Mouse (Mus musculus): ENCODE data around the gene Epha1. TPM values are rescaled to one million over a fixed set of nuclear protein-coding genes. Genes with fewer than 3 reads are reported as not detected.

Epha1 gene
- polyA plus RNA-seq, 1 experiment from 2014 or later, result 0.96 TPM

- Histone ChIP-seq H3K27me3 (ENCODE audit: control insufficient read depth, insufficient read depth, low read length) (no peaks in the 10 kb centered on the region), H3K9me3 (ENCODE audit: control insufficient read depth, low read length) (no peaks in the 10 kb centered on the region), H3K4me1 (ENCODE audit: control insufficient read depth in 2 of 2, insufficient read depth in 2 of 2, low read length in 2 of 2) (peaks cover 21 to 27% of the 10 kb centered on the region in 2 experiments), H3K36me3 (ENCODE audit: control insufficient read depth, insufficient read depth, low read length) (peaks cover 28% of the 10 kb centered on the region), H3K27ac (replicated peaks in 1 of 2; ENCODE audit: control insufficient read depth in 1 of 2, insufficient read depth in 1 of 2, low read depth in 2 of 2, low read length in 2 of 2) (no peak overlapping the region), H3K4me2 (ENCODE audit: low read length) (no peak overlapping the region), H3K4me3 (ENCODE audit: control insufficient read depth in 1 of 2, insufficient read depth in 1 of 2, low read depth in 1 of 2, low read length in 2 of 2) (no peak overlapping the region), H3K9ac (ENCODE audit: low read length) (no peak overlapping the region)
- WGBS, result 78% methylated on average over 4 of the region's 4 CpGs
- ATAC-seq (ENCODE audit: insufficient number of reproducible peaks, insufficient read depth, low FRiP score, low read depth), result no peak
Measured at GRCm38 (mm10) chr6:42364066-42364465, 9.0 kb downstream of the Epha1 start.

- Histone ChIP-seq H3K9me3 (ENCODE audit: control insufficient read depth, low read length) (no peaks in the 10 kb centered on the region), H3K9ac (ENCODE audit: low read length) (no peak overlapping the region), H3K4me1 (ENCODE audit: control insufficient read depth in 2 of 2, insufficient read depth in 2 of 2, low read length in 2 of 2) (peaks cover 28 to 34% of the 10 kb centered on the region in 2 experiments), H3K4me2 (ENCODE audit: low read length) (no peak overlapping the region), H3K36me3 (ENCODE audit: control insufficient read depth, insufficient read depth, low read length) (peaks cover 39% of the 10 kb centered on the region), H3K27ac (replicated peaks in 1 of 2; ENCODE audit: control insufficient read depth in 1 of 2, insufficient read depth in 1 of 2, low read depth in 2 of 2, low read length in 2 of 2) (peak overlapping the region in 1 of 2 experiments; percentile 57; a peak in 1 of 4 replicates), H3K27me3 (ENCODE audit: control insufficient read depth, insufficient read depth, low read length) (no peaks in the 10 kb centered on the region), H3K4me3 (ENCODE audit: control insufficient read depth in 1 of 2, insufficient read depth in 1 of 2, low read depth in 1 of 2, low read length in 2 of 2) (no peak overlapping the region)
- WGBS, result 27% methylated on average over 3 of the region's 3 CpGs
- ATAC-seq (ENCODE audit: insufficient number of reproducible peaks, insufficient read depth, low FRiP score, low read depth), result no peak
Measured at GRCm38 (mm10) chr6:42362974-42363373, 10.1 kb downstream of the Epha1 start.

DNA sequence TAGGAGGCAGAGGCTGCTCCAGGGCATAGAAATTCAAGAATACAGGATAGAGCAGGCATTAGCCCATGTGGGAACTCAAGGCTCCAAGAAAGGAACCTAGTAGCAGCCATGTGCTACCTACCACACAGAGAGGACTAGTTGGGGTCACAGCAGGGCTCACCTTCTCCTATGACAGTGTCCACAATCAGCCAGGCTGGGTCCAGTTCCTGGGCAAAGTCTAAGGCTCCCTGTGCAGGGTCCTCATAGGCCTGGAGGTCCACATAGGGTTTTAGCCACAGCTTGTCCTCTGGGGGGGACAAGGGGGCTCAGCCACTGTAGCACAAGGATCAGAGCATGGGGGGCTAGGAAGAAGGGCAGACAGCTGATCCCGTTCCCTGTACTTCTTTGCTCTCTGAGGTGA, 10.6 kb downstream of the Epha1 start:
- H3K4me1 ChIP-seq (ENCODE audit: control insufficient read depth in 2 of 2, insufficient read depth in 2 of 2, low read length in 2 of 2), result peaks cover 29 to 39% of the 10 kb centered on the region in 2 experiments
- ATAC-seq (ENCODE audit: insufficient number of reproducible peaks, insufficient read depth, low FRiP score, low read depth), result no peak
- no peak overlapping the region for H3K4me3 ChIP-seq (ENCODE audit: control insufficient read depth in 1 of 2, insufficient read depth in 1 of 2, low read depth in 1 of 2, low read length in 2 of 2)
- H3K27me3 ChIP-seq (ENCODE audit: control insufficient read depth, insufficient read depth, low read length), result no peaks in the 10 kb centered on the region
- H3K4me2 ChIP-seq (ENCODE audit: low read length), result no peak overlapping the region
- WGBS, result 60% methylated on average over 1 of the region's 1 CpGs
- peaks cover 44% of the 10 kb centered on the region for H3K36me3 ChIP-seq (ENCODE audit: control insufficient read depth, insufficient read depth, low read length)
- peak overlapping the region; percentile 10 to 57; a peak in 3 of 4 replicates for H3K27ac ChIP-seq (replicated peaks in 1 of 2; ENCODE audit: control insufficient read depth in 1 of 2, insufficient read depth in 1 of 2, low read depth in 2 of 2, low read length in 2 of 2)
- no peaks in the 10 kb centered on the region for H3K9me3 ChIP-seq (ENCODE audit: control insufficient read depth, low read length)
- peak overlapping the region; percentile 30; the same call in 1 of the 2 replicates for H3K9ac ChIP-seq (ENCODE audit: low read length)

DNA sequence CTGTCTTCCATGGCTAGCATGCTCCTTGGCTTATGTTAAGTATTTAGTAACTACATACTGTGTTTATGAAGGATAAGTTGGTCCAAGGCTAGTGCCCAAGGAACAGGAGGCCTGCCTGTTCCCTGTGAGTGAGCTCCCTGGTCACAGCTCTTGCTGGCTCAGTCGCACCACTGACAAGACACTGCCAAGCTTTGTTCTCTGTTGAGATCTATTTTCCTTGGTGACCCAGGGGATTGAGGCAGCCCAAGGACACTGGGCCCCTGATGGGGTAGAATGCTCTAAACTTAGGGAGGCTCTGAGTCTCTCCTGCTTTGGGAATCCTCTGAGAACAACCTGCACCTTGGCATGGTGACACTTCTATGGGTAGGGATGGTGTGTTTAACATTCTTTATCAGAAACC, 11.0 kb downstream of the Epha1 start:
- Histone ChIP-seq H3K27ac (replicated peaks in 1 of 2; ENCODE audit: control insufficient read depth in 1 of 2, insufficient read depth in 1 of 2, low read depth in 2 of 2, low read length in 2 of 2) (peak overlapping the region; percentile 10 to 57; a peak in 3 of 4 replicates), H3K4me2 (ENCODE audit: low read length) (no peak overlapping the region), H3K27me3 (ENCODE audit: control insufficient read depth, insufficient read depth, low read length) (no peaks in the 10 kb centered on the region), H3K36me3 (ENCODE audit: control insufficient read depth, insufficient read depth, low read length) (peaks cover 48% of the 10 kb centered on the region), H3K4me3 (ENCODE audit: control insufficient read depth in 1 of 2, insufficient read depth in 1 of 2, low read depth in 1 of 2, low read length in 2 of 2) (no peak overlapping the region), H3K4me1 (ENCODE audit: control insufficient read depth in 2 of 2, insufficient read depth in 2 of 2, low read length in 2 of 2) (peaks cover 29 to 43% of the 10 kb centered on the region in 2 experiments), H3K9ac (ENCODE audit: low read length) (peak overlapping the region; percentile 30; the same call in 1 of the 2 replicates), H3K9me3 (ENCODE audit: control insufficient read depth, low read length) (no peaks in the 10 kb centered on the region)
- WGBS, result 38% methylated on average over 1 of the region's 1 CpGs
- ATAC-seq (ENCODE audit: insufficient number of reproducible peaks, insufficient read depth, low FRiP score, low read depth), result no peak

DNA sequence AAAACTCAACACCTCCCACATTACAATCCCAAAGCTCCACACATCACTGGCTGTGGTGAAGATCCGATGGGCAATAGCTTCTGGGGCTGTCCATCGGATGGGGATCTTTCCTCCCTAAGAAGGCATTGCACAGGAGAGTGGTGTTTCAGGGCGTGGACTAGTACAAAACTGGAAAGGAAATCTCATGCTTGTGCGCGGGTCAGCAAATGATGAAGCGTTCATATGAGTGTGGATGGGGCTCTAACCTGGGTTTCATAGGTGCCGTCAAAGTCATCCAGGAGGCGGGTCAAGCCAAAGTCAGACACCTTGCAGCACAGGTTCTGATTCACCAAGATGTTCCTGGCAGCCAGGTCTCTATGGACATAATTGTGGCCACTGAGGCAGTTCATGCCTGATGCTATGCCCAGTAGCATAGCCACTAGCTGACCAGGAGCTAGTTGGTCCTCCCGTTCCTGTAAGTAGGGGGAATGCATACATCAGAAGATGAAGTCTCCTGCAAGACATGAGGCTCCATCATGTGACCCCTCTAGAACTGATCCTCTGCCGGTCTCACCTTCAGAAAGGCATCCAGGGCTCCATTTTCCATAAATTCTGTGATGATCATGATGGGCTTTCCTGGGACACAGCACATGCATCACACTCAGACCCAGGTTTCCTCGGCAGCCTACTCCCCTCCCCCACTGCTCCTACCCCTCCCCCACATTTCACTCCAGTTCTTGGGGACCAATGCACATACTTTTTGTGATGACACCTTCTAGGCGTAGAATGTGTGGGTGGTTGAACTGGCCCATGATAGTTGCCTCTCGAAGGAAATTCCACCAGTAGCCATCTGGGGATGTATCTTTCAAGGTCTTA, 11.8 kb downstream of the Epha1 start:
- H3K27ac ChIP-seq (replicated peaks in 1 of 2; ENCODE audit: control insufficient read depth in 1 of 2, insufficient read depth in 1 of 2, low read depth in 2 of 2, low read length in 2 of 2), result peak overlapping the region; percentile 10 to 57; a peak in 2 of 4 replicates
- 83% methylated on average over 13 of the region's 13 CpGs for WGBS

DNA sequence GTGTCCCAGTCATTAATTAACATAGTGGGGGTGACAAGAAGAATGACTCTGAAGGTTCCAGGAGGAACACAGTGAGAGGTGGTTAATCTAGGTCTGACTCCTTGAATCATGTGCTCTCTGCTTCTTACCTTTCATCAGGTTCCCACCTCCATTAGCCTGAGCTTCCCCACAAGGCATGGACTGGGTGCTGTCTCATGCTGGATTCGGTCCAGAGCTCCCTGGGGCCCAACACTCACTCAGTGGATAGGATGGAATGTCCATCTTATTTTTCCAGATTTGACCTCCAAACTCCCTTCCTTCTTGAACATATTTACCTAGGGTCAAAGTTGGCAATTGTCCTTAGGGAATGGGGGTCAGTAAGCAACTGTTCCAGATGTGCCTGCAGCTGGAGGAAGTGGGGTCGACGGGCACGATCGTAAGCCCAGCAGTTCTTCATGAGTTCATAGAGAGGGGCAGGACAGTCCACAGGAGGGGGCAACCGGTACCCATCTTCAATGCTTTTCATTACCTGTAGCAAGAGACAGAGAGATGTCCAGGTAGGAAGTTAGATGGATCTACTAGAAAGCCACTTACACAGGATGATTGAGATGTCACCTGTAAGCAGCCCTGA, 12.7 kb downstream of the Epha1 start:
- Histone ChIP-seq H3K27ac (replicated peaks in 1 of 2; ENCODE audit: control insufficient read depth in 1 of 2, insufficient read depth in 1 of 2, low read depth in 2 of 2, low read length in 2 of 2) (peak overlapping the region; percentile 28 to 88), H3K4me3 (ENCODE audit: control insufficient read depth in 1 of 2, insufficient read depth in 1 of 2, low read depth in 1 of 2, low read length in 2 of 2) (no peak overlapping the region), H3K36me3 (ENCODE audit: control insufficient read depth, insufficient read depth, low read length) (peaks cover 65% of the 10 kb centered on the region), H3K4me1 (ENCODE audit: control insufficient read depth in 2 of 2, insufficient read depth in 2 of 2, low read length in 2 of 2) (peaks cover 34 to 58% of the 10 kb centered on the region in 2 experiments), H3K4me2 (ENCODE audit: low read length) (no peak overlapping the region), H3K9me3 (ENCODE audit: control insufficient read depth, low read length) (no peaks in the 10 kb centered on the region), H3K9ac (ENCODE audit: low read length) (0 out of 2 replicates have a peak overlapping the region, but pooled peaks have one; percentile 25), H3K27me3 (ENCODE audit: control insufficient read depth, insufficient read depth, low read length) (no peaks in the 10 kb centered on the region)
- WGBS, result 86% methylated on average over 6 of the region's 6 CpGs
- no peak for ATAC-seq (ENCODE audit: insufficient number of reproducible peaks, insufficient read depth, low FRiP score, low read depth)

More for the DNA sequence above, 11.8 kb downstream of the Epha1 start:
- H3K9me3 ChIP-seq (ENCODE audit: control insufficient read depth, low read length), result no peaks in the 10 kb centered on the region
- H3K4me3 ChIP-seq (ENCODE audit: control insufficient read depth in 1 of 2, insufficient read depth in 1 of 2, low read depth in 1 of 2, low read length in 2 of 2), result no peak overlapping the region
- H3K9ac ChIP-seq (ENCODE audit: low read length), result no peak overlapping the region
- no peak overlapping the region for H3K4me2 ChIP-seq (ENCODE audit: low read length)
- H3K27me3 ChIP-seq (ENCODE audit: control insufficient read depth, insufficient read depth, low read length), result no peaks in the 10 kb centered on the region
- H3K36me3 ChIP-seq (ENCODE audit: control insufficient read depth, insufficient read depth, low read length), result peaks cover 56% of the 10 kb centered on the region
- no peak for ATAC-seq (ENCODE audit: insufficient number of reproducible peaks, insufficient read depth, low FRiP score, low read depth)
- H3K4me1 ChIP-seq (ENCODE audit: control insufficient read depth in 2 of 2, insufficient read depth in 2 of 2, low read length in 2 of 2), result peaks cover 31 to 50% of the 10 kb centered on the region in 2 experiments

GRCm38 (mm10) chr6:42359364-42360147, 13.5 kb downstream of the Epha1 start:
- H3K4me1 ChIP-seq (ENCODE audit: control insufficient read depth in 2 of 2, insufficient read depth in 2 of 2, low read length in 2 of 2), result peaks cover 41 to 65% of the 10 kb centered on the region in 2 experiments
- H3K4me2 ChIP-seq (ENCODE audit: low read length), result no peak overlapping the region
- H3K36me3 ChIP-seq (ENCODE audit: control insufficient read depth, insufficient read depth, low read length), result peaks cover 73% of the 10 kb centered on the region
- H3K27ac ChIP-seq (replicated peaks in 1 of 2; ENCODE audit: control insufficient read depth in 1 of 2, insufficient read depth in 1 of 2, low read depth in 2 of 2, low read length in 2 of 2), result peak overlapping the region; percentile 86 to 88
- no peaks in the 10 kb centered on the region for H3K27me3 ChIP-seq (ENCODE audit: control insufficient read depth, insufficient read depth, low read length)
- H3K4me3 ChIP-seq (ENCODE audit: control insufficient read depth in 1 of 2, insufficient read depth in 1 of 2, low read depth in 1 of 2, low read length in 2 of 2), result no peak overlapping the region
- 0 out of 2 replicates have a peak overlapping the region, but pooled peaks have one; percentile 28 for H3K9ac ChIP-seq (ENCODE audit: low read length)
- H3K9me3 ChIP-seq (ENCODE audit: control insufficient read depth, low read length), result no peaks in the 10 kb centered on the region
- 33% methylated on average over 9 of the region's 9 CpGs for WGBS
- peak; percentile 40 for ATAC-seq (ENCODE audit: insufficient number of reproducible peaks, insufficient read depth, low FRiP score, low read depth)

Measured in heart, embryonic 14.5 days (tissue).